Mouse (Mus musculus) left cerebral cortex, postnatal 25 days (tissue): ENCODE results near the gene Zfp989. TPM values are rescaled to one million over a fixed set of nuclear protein-coding genes. Genes with fewer than 3 reads are reported as not detected.
"Not testable (repeated sequence)": the region's sequence is repeated elsewhere in the genome, so short reads cannot be mapped to it uniquely, and the experiment has no call there.

Experiments used
- DNase-seq, 2 experiments: peaks; one replicate each; pipeline ENCODE4 v3.0.0; 2022; ENCODE audit warnings: low spot score in 2 of 2, mixed read lengths in 1 of 2
- intact Hi-C: fragments of 180-260 bp; cut with DNase I; formaldehyde crosslinking; loops from one replicate; pipeline ENCODE4 v1.15.1; 2025
- total RNA-seq, 2 experiments: library from RNA; stranded (reverse); gene quantifications; 2 replicates each; pipeline ENCODE4 v1.2.3; 2021

Gene Zfp989
- total RNA-seq: not detected

GRCm38 (mm10) chr4:146971757-146972156, at the start of gene Zfp989:
Gene Zfp989 (plus strand): TSS chr4:146971976.
- DNase-seq, intact Hi-C loops: not testable (repeated sequence)

GRCm38 (mm10) chr4:146932311-146933082, 39.3 kb upstream of the Zfp989 start:
- no peak for DNase-seq
- intact Hi-C loops: no loop called here

- DNase-seq, intact Hi-C loops: not testable (repeated sequence)
These were observed 30.1 kb upstream of the Zfp989 start for GRCm38 (mm10) chr4:146941691-146942090.

- intact Hi-C loops, DNase-seq: not testable (repeated sequence)
These were observed 4.8 kb downstream of the Zfp989 start for GRCm38 (mm10) chr4:146976581-146976980.

- DNase-seq, intact Hi-C loops: not testable (repeated sequence)
These were observed 46.6 kb downstream of the Zfp989 start for GRCm38 (mm10) chr4:147018400-147018799.

- intact Hi-C loops, DNase-seq: not testable (repeated sequence)
These were observed 49.8 kb downstream of the Zfp989 start, which contains the start of gene Rex2 for GRCm38 (mm10) chr4:147021550-147021949. Gene Rex2 (plus strand): TSS chr4:147021850.

GRCm38 (mm10) chr4:147026374-147026773, 54.6 kb downstream of the Zfp989 start:
- intact Hi-C loops: not testable (repeated sequence)

GRCm38 (mm10) chr4:147031308-147032036, 59.7 kb downstream of the Zfp989 start:
- intact Hi-C loops: not testable (repeated sequence)

More at GRCm38 (mm10) chr4:147026374-147026773, 54.6 kb downstream of the Zfp989 start:
- DNase-seq: not testable (repeated sequence)

More at GRCm38 (mm10) chr4:147031308-147032036, 59.7 kb downstream of the Zfp989 start:
- DNase-seq: not testable (repeated sequence)

Other genes with a start within 250 kb of the Zfp989 start
- not detected for gene Gm21411, start 62.4 kb upstream of the Zfp989 start, total RNA-seq
- under 1 TPM; 0.18 to 0.34 TPM for gene Rex2, start 49.9 kb downstream of the Zfp989 start, total RNA-seq
- 10 to 100 TPM in 1 of 2 experiments, 1 to 10 TPM in 1; 7.2 to 10.4 TPM for gene Zfp991, start 160.1 kb downstream of the Zfp989 start, total RNA-seq